Mouse (Mus musculus): ENCODE data around the gene Rp2. TPM values are rescaled to one million over a fixed set of nuclear protein-coding genes. Genes with fewer than 3 reads are reported as not detected.
A peak's percentile ranks its signal among the peaks of the same experiment; 100 is the strongest.
"Not testable (repeated sequence)": the region's sequence is repeated elsewhere in the genome, so short reads cannot be mapped to it uniquely, and the experiment has no call there.

The Rp2 gene
- total RNA-seq (2021), result 11.8 and 20.1 TPM in 2 replicates
- long read RNA-seq, full-length matches to known transcripts, result 23 of 26 reads
- long read RNA-seq, partial matches to known transcripts, result 0 of 26 reads
- long read RNA-seq, other reads (novel, unspliced or antisense), result 3 of 26 reads

GRCm38 (mm10) chrX:20364391-20365365 is at the start of gene Rp2:
TSS of gene Rp2 (plus strand) at chrX:20364481.
- peak; percentile 78 for DNase-seq

DNA sequence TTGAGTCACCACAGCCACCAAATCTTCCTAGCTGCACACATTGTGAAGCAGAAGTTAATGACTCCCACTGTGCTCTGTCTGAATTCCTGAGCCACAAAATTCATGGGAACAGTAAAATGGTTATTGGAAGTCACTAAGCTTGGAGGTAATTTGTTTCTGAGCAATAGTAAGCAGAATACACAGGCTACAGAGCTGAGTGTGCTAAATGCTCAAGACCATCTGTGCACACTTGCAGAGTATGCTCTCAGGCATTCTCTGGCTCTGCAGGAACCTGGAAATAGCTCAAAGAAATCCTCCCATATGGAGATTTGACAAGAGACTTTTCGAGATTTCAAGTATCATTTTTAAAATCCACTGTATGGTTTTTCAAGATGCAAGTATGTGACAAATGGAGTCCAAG is 31.5 kb upstream of the Rp2 start:
- DNase-seq, result no peak

DNA sequence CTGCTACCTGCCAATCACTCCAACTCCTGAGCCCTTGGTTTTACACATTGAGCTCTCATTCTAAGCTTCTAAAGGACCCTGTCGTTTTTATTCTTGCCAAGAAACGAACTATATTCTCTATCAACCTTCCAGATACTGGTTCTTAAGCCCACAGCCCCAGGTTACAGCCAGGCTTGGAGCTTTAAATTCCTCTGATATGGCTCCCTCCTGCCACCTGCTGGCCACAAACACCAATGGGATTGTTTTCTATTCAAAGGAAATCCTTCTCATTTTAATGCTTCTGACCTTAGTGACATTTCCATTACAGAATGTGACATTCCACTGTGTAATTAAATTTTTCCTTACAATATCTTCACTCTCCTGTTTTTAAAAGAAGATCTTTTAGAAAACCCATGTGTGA is 28.6 kb upstream of the Rp2 start:
- peak; percentile 59 for DNase-seq

DNA sequence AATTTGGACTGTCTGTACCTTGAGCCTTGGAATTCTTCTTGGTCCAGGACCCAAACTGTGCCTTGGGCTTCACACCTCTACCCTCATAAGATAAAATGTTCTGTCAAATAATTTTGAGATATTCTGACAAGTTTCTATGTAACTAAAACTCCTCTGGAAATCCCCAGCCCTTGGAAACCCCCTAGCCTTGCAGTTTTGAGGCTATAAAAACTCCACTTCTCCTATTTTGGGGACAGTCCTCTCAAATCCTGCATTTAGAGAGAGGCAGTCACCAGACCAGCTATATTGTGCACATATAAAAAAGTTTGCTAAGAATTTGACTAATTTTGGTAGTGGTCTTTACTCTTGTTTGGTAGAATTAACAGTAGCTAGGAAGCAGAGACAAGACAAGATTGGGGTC is 19.3 kb upstream of the Rp2 start:
- no peak for DNase-seq

DNA sequence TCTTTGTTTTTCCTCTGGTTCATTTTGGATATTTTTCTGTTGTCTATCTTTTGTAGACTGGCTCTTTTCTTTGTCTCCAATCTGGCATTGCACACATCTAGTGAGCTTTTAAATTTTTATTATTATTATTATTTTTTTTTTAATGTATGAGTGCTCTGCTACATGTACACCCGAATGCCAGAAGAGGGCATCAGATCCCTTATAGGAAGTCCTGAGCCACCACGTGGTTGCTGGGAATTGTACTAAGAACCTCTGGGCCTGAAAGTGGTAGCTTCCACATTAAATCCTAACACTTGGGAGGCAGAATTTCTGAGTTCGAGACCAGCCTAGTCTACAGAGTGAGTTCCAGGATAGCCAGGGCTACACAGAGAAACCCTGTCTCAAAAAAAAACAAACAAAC is 17.9 kb upstream of the Rp2 start:
- no peak for DNase-seq

- not testable (repeated sequence) for DNase-seq
These were observed 14.0 kb upstream of the Rp2 start for GRCm38 (mm10) chrX:20350241-20350640.

- DNase-seq, result no peak
These were observed 9.0 kb upstream of the Rp2 start for GRCm38 (mm10) chrX:20355283-20355682.

DNA sequence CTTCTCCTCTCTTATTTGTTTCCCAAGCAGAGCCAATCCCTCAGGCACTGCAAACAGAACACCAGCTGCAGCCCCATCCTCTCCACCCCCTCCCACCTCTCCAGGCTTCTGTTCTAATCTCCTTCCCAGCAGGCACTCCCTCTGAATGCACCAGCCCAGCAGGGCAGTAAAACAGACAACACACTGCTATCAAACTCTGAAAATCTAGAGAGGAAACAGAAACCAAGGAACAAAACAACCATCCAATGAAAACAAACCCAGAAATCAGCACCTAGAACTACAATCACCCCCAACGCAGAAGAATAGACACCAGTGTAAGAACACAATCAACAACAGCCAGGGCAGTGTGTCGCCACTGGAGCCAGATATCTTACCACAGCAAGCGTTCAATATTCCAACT is 8.0 kb upstream of the Rp2 start:
- no peak for DNase-seq

DNA sequence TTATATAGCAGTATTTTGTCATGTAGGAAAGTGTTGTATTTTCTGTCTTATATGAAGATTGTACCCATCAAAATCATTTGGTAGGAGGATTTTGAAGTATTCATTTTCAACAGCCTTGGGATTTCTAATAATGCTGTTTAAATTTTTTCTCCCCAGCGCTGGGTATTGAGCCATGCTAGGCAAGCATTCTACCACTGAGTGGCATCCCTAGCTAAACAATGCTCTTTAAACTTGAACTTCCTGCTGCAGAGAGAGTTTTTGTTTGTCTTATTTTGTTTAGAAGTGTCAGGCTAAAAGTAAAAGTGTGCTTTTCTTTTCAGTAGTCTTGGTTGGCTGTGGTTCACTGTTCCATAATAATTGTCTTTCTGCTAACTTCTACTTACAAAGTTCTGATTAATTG is 1.8 kb downstream of the Rp2 start:
- DNase-seq, result no peak

- no peak for DNase-seq
These were observed 15.2 kb downstream of the Rp2 start for GRCm38 (mm10) chrX:20379347-20380014.

- no peak for DNase-seq
These were observed 18.0 kb downstream of the Rp2 start for GRCm38 (mm10) chrX:20382260-20382659.

GRCm38 (mm10) chrX:20387006-20387405 is 22.7 kb downstream of the Rp2 start:
- DNase-seq, result no peak

GRCm38 (mm10) chrX:20391964-20392363 is 27.7 kb downstream of the Rp2 start:
- not testable (repeated sequence) for DNase-seq

DNA sequence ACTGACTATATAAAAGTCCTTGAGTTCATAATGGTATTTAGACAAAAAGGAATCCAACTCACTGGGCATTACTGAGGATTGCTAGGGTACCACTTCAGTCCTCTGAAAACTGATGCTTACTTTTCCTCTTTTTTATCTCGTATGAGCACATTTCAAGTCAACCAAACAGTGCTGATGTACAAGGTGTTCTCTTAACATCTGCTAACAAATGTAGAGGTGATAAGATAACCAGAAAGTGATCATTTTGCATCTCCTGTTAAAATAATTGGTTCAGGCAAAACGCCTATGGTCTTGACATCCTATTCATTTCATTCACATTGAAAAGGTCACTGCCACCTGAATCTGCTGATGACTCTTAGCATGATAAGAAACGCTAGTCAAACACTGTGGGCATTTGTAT is 28.7 kb downstream of the Rp2 start:
- DNase-seq, result no peak

- no peak for DNase-seq
These were observed 39.8 kb downstream of the Rp2 start for GRCm38 (mm10) chrX:20404068-20404467.

- no peak for DNase-seq
These were observed 42.6 kb downstream of the Rp2 start for GRCm38 (mm10) chrX:20406909-20407308.

DNA sequence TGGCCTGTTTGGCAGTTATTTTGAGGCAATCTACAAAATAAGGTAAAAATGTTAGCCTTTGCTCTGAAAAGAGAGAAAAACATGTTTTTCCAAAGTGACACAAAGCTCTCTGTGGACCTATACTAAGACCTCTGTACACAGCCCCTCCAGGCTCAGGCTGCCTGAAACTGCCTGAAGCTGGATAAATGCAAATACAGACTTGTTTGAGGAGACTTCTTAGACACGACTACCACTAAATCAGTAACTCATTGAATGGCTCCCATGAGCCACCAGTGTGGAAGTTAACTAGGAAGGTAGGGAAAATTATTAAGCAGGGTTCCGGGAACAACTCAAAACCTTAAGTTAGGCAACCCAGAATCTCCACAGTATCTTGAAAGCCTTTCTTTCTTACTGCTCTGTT is 43.4 kb downstream of the Rp2 start:
- no peak for DNase-seq

GRCm38 (mm10) chrX:20411382-20411781 is 47.1 kb downstream of the Rp2 start:
- DNase-seq, result no peak

GRCm38 (mm10) chrX:20412221-20412620 is 47.9 kb downstream of the Rp2 start:
- no peak for DNase-seq

DNA sequence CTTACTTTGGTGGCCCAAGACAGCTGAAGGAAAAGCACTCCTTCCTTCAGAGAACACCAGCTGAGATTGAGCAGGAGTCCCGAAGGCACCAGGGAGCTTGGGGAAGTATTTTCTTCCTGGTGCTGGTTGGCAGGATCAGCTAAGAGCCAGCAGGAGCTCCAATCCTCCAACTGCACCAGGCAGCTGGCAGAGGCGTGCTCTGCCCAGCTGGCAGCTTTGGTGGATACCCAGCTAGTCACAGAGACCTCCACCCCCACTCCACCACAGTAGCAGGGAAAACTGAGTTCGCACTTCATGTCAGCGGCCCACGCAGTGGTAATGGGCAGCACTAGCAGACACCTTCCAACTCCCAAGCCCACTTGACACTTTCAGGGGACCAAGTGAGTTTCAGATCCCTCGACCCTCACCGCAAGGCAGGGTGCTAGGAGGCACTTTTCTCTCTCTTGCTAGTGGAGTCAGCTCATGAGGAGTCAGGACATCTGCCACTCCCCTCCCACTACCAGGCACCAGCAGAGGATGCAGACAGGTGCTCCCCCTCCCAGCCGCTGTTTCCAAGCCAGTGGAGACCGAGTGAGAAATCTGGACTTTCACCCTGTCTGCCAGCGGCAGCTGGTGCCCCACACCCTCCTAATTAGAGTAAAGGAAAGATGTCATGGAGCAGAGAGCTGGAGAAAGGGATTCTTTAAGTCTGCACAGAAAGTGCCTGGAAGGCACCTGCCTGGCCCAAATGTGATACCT is 50.8 kb downstream of the Rp2 start:
- DNase-seq, result no peak

DNA sequence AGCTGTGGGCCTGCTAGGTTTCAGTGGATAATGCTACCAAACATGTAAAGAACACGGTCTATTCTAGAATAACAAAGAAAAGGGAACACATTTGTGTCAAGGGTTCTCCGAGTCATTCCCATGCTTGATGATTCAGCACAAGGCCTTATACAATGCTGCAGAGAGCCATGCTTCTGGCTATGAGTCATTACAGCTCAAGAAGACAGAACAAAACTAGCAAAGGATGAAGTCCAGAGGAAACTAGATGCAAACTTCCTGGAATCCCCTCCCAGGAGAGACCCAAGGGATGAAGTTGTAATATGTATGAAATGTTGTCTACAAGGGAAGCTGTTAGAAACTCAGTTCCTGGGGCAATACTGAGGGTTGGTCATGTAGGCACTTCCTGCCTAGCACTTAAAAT is 54.2 kb downstream of the Rp2 start:
- no peak for DNase-seq

- DNase-seq, result no peak
These were observed 55.3 kb downstream of the Rp2 start for GRCm38 (mm10) chrX:20419536-20419935.

All from adrenal gland, postnatal 25 days (tissue).